Mouse (Mus musculus): ENCODE measurements around the gene Tlr8. TPM values are rescaled to one million over a fixed set of nuclear protein-coding genes. Genes with fewer than 3 reads are reported as not detected.

Tlr8 gene
- polyA plus RNA-seq, 1 experiment from 2014 or later, result 0.46 TPM

DNA sequence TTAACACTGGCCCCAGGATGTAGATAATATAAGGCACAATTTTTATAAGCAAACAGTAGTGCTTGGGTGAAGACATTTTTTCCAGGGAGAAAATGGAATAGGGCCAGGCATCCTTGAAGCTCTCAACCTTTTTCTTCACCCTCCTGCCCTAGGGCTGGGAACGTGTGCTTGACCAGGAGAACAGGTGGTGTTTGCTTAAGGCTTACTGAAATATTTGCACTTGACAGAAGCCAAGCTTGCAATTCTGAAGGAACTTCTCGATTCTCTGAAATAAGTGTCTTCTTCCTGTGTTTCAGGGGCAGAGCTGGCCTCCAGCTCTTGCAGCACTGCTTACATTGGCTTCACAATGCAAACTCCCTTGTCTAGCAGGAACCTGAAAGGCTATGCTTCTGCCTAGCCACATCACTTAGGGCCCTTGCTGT lies 68.9 kb downstream of the Tlr8 start:
- no peaks in the 10 kb centered on the region for H3K4me1 ChIP-seq
- H3K36me3 ChIP-seq, result no peaks in the 10 kb centered on the region
- H3K9ac ChIP-seq, result no peak overlapping the region
- 39% methylated on average over 2 of the region's 2 CpGs for WGBS
- no peak for ATAC-seq (ENCODE audit: low FRiP score, low read depth)
- no peak overlapping the region for H3K4me2 ChIP-seq (replicated peaks)
- no peaks in the 10 kb centered on the region for H3K9me3 ChIP-seq
- H3K27me3 ChIP-seq, result peaks cover 34% of the 10 kb centered on the region; the same call in 1 of the 2 replicates
- no peak overlapping the region for H3K4me3 ChIP-seq
- H3K27ac ChIP-seq, result no peak overlapping the region

Other genes with a start within 250 kb of the Tlr8 start
- gene Tmsb4x, start 55.0 kb downstream of the Tlr8 start, polyA plus RNA-seq (2015; fragmentation: Nextera tagmentation; extraction: Ambion mirVana), result 2,298 and 2,371 TPM in 2 replicates
- 0.59 and 1.3 TPM in 2 replicates for gene Tlr7, start 66.2 kb upstream of the Tlr8 start, polyA plus RNA-seq (2015; fragmentation: Nextera tagmentation; extraction: Ambion mirVana)
- gene Prps2, start 118.4 kb upstream of the Tlr8 start, polyA plus RNA-seq (2015; fragmentation: Nextera tagmentation; extraction: Ambion mirVana), result 13.3 and 13.9 TPM in 2 replicates

All from limb, embryonic 13.5 days (tissue).